Mouse (Mus musculus): Measurements from ENCODE around the gene Crybb1.

DNA sequence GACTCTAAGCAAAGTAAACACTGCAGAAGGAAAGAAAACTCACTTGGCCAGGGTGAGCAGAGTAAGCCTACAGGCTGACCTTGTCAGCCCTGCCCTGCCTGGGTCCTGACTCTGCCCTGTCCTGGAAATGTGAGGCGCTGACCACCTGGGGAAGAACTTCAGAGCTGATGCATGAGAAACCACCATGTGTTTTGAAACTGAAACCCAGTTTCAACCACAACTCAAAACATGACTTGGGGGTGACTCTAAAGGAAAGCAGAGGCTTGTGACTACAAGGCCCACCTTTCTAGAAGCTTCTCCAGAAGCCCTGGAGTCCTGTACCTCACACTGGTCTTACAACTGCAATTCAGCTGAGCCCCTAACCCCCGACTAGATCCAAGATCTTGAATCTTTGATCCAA lies 17.3 kb downstream of the Crybb1 start:
- TF ChIP-seq CTCF (IDR thresholded peaks at IDR 0.05; ENCODE audit: control insufficient read depth, insufficient read depth, low read length) (no peak), POLR2A (IDR thresholded peaks at IDR 0.05; ENCODE audit: borderline replicate concordance, control insufficient read depth, low read depth, low read length) (no peak)
